Mouse (Mus musculus) effector memory CD4-positive, alpha-beta T cell, adult 7 months (primary cell): Measurements from ENCODE around the gene Aip. TPM values are rescaled to one million over a fixed set of nuclear protein-coding genes. Genes with fewer than 3 reads are reported as not detected.

ENCODE experiments used
- polyA plus RNA-seq: library from polyadenylated mRNA; unstranded; fragments of 100-300 nt; shearing (Covaris generic); gene quantifications from one replicate; pipeline ENCODE4 v1.2.1, GENCODE M21; 2017

Gene Aip
- 157 TPM for polyA plus RNA-seq

DNA sequence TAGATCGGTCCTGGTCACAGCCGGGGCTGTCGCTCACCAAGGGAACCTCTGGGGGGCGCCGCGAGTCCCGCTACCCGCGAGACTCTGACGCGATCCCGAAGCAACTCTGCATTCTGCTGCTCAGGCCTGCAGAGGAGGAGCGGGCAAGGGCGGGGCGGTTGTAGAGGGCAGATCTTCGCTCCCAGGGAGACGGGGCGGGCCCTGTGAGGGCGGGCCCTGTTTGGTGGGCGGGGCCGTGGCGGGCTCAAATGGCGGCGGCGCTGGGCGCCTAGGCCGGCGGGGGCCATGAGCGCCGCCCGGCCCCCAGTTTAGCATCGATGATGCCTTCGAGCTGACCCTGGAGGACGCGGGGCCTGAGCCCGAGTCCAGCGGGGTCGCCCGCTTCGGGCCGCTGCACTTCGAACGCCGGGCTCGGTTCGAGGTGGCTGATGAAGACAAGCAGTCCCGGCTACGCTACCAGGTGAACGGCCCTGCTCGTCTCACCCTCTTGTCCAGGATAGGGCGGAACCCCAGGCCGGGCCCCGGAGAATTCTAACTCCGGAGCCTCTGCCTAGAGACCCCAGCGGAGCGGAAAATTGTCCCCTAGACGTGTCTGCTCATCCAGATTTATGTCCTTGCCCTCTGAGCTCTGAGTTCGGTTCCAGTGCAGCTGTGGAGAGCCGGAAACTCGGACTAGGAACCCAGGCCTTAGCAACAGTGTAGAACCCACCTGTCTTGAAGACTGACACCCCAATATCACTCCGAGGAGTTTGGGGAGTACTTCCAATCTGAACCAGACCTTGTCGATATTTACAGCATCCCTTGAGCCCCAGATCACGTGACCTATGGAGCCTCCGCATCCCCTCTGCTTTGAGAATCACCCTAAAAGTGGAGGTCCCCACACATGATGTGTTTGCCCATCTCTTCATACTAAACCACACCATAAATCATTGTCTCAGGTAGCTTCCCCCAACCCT, at the start of gene Aip:
TSS of gene Aip (minus strand) at position 118 of the 956 bp plus-strand sequence.

DNA sequence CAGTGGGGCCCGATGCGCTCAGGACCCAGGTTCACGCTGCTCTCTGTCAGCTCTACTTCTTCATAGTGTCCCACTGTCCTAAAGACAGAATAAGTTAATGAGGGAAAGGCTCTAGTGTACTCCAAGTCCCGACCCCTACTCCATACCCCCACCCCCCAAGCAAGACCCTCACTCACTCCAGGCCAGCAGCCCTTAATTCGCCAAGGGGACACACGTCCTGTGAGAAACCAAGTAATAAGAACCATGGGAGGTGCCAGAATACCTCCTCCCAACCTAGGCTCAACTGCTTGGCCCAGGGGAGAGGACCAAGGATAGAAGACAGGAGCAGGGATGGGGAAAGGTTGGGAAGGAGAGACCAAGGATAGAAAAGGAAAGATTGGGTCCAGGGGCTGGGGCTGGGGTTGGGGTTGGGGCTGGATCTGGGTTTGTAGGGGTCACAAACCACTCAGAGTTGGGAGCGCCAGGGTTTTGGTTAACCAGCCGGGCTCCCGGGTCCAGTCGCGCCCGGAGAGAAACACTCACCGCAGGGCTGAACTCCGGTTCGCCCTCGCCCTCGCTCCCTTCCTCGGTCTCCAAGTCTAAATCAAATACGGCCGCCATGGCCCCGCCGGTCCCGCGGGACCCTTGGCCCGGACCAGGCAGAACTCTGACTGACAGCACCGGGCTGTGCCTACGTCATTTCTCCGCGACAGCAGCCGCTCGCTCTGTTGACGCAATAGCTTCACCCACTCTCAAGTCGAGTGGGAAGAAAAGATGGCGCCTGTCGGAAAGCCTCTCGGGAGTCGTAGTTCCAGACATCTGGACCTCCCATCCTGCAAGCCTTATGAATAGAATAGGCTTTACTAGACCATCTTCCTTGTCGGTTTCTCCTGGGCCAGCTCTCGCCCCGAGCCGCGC, 37.2 kb upstream of the Aip start, which contains the start of gene Rps6kb2:
TSS of gene Rps6kb2 (minus strand) at position 709 of the 897 bp plus-strand sequence.

DNA sequence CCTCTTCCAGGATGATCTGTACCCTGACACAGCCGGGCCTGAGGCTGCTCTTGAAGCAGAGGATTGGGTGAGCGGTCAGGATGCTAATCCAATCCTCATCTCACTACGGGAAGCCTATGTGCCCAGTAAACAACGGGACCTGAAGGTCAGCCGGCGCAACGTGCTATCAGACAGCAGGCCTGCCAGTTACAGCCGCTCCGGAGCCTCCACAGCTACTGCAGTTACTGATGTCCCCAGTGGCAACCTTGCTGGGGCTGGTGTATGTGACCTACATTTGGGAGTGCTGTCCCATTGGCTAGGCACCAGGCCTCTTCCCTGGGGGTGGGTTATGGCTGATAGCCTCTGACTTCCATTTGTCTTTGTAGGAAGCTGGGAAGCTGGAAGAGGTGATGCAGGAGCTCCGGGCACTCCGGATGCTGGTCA, 27.6 kb upstream of the Aip start, which contains the start of gene Ptprcap:
TSS of gene Ptprcap (plus strand) at position 373 of the 423 bp plus-strand sequence.

DNA sequence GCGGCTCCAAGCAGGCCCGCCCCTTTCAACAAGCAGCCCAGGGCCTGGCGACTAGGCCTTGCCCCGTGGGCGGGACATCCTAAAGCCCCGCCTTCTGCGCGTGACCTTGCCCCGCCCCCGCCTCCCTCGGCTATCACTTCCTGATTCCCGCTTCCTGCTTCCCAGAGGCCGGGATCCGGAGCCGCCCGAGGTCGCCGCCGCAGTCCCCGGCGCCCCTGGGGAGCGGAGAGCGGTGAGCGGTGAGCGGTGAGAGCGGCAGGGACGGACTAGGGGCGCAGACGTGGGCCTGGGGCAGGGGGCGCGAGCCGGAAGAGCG, 22.8 kb upstream of the Aip start, which contains the start of gene Coro1b:
TSS of gene Coro1b (plus strand) at position 129 of the 316 bp plus-strand sequence.

DNA sequence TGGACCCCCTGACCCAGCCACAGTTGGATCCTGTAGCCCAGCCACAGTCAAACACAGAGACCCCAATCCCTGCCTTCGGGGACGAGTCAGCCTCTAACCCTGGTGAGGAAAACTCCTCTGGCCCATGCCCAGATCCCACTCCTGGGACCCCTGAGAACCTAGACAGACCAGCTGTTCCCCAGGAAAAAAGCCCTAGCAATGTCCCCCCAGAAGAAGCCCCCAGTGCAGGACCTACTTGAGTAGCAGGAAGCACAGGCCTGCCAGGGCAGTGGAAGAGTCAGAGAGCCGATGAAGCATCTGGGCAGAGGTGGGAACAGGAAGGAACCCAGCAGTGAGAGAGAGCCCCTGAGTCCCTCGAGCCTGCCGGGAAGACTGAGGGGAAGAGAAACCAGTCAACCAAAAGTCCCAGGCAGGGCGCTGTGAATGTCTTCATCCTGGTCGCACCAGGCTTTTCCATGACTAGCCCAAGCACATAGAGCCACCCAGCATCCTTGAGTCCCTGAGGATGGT, 18.2 kb upstream of the Aip start, which contains the start of gene Cabp4:
TSS of gene Cabp4 (minus strand) at position 275 of the 510 bp plus-strand sequence.

DNA sequence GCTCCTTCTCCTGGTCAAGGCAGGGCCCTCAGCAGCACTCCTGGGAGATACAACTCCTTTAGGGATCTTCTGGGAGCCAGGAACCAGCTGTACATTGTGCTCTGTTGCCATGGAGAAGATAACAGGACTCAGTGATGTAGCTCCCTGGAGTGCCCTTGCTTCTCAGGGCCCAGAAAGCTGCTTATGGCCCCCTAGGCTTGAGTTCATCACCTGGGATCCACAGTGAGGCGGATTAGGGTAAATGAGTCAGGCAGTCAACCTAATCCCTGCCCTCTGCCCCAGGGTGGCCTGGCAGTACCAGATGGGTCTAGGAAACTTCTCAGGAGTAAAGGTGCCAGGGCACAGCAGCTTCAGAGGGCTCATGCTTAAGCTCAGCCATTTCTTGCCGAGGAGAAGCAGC, 13.8 kb upstream of the Aip start, which contains the start of gene Gpr152:
TSS of gene Gpr152 (plus strand) at position 342 of the 400 bp plus-strand sequence.

DNA sequence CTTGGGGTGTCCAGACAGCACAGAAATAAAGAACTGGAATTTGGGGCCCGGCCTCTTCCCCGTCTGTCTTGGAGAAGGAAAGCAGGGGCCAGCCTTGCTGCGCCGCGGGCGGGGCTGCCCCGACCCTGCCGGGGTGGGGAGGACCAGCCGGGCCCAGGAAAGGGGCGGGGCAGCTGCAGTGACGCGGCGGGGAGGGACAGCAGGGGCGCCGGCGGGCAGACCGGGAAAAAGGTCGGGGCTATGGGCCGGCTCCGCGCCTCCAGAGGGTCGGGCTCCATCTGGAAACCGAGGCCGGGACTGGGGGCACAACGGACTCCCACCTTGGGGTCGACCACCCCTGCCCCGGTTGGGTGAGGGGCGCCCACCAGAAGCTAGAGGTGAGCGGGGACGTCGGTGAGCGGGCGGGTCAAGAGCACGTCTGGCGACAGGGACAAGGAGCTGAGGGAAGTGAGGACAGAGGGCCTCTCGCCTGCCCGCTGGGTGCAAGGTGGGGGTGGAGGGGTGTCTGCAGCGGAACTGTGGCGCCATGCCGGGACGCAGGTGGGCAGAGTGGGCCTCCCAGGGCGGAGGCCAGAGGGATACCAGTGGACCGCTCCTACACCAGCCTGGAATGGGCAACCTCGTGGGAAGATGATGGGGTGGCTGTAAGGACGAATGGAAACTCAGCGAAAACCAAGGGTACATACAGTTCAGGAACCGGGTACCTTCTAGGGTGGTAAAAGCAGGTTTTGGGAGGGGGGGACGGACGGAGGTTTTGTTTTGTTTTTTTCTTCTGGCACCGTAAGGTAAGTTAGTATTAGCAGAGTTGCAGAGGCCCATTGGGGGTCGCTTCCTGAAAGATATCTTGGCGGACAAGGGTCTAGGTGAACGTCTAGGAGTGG, 25.6 kb downstream of the Aip start, which contains the start of gene Pitpnm1:
TSS of gene Pitpnm1 (plus strand) at position 162 of the 881 bp plus-strand sequence.

DNA sequence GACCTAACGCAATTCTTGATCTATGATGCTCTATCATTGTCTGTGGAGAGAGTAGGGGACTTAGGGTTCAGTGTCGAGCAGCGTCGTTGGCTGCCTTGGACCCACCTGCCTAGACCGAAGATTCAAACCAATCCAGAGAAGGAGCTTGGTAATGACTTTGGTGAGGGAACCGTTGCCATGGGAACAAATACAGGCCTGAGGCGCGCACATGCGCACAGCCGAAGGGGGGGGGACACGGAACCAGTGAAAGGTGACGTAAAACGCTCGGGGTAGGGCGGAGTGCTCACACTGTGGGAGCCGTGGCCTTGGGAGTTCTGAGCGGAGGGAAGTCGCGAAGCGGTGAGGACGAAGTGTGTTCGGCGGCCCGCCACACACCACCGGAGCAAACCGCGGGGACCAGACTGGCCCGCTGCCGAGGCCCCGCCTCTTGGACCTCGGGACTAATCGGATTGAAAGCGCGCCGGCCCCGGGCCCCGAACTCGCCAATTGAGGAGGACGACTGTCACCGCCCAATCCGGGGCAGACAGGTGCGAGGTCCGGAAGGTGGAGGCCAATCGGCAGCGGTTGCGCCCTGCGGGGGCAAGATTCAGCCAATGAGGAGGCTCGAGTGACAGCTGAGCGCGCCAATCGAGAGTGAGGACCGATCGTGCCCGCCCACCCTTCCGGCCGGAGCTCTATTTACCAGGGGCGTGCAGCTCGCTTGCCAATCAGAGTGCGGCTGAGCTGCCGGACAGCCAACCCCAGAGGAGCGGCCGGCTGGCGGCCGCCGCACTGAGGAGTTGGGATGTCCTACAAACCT, 28.8 kb downstream of the Aip start, which contains the start of gene Cdk2ap2:
TSS of gene Cdk2ap2 (plus strand) at position 541 of the 799 bp plus-strand sequence.

DNA sequence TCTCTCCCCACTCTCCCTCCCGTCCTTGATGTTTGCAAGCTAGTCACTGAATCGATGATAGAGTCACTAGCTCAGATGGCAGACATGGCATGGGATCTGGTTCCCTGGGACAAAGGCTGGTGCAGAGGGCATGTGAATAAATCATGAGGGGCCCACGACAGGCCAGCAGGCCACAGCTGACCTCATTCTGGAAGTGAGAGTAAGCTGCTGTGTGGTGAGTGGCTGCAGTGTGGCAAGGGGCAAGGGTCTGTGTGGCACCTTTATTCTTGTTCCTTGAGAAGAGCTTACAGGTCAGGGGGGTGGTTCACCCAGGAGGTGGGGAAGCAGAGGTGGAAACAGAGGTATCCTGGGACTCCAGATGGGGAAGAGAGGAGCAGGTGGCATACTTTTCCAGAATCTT, 44.3 kb downstream of the Aip start, which contains the start of gene Cabp2:
TSS of gene Cabp2 (plus strand) at position 185 of the 400 bp plus-strand sequence.

Other genes starting within 250 kb of the Aip start
- gene Tcirg1, start 218.7 kb downstream of the Aip start, polyA plus RNA-seq, result 66.4 TPM
- 118 TPM for gene Ndufs8, start 213.1 kb downstream of the Aip start, polyA plus RNA-seq
- 0.20 TPM for gene Aldh3b1, start 196.1 kb downstream of the Aip start, polyA plus RNA-seq
- 37.0 TPM for gene Unc93b1, start 190.7 kb downstream of the Aip start, polyA plus RNA-seq
- gene Aldh3b3, start 167.2 kb downstream of the Aip start, polyA plus RNA-seq, result 0.29 TPM
- not detected for gene Aldh3b2, start 153.5 kb downstream of the Aip start, polyA plus RNA-seq
- not detected for gene Acy3, start 139.3 kb downstream of the Aip start, polyA plus RNA-seq
- not detected for gene Tbx10, start 133.1 kb downstream of the Aip start, polyA plus RNA-seq
- 12.7 TPM for gene Nudt8, start 125.3 kb downstream of the Aip start, polyA plus RNA-seq
- 0.85 TPM for gene Gm49405, start 125.2 kb downstream of the Aip start, polyA plus RNA-seq
- gene Doc2g, start 122.5 kb downstream of the Aip start, polyA plus RNA-seq, result 2.1 TPM
- 109 TPM for gene Ndufv1, start 113.1 kb downstream of the Aip start, polyA plus RNA-seq
- gene Gstp1, start 87.9 kb downstream of the Aip start, polyA plus RNA-seq, result 392 TPM
- gene Gstp2, start 79.8 kb downstream of the Aip start, polyA plus RNA-seq, result not detected
- gene Gstp3, start 66.3 kb downstream of the Aip start, polyA plus RNA-seq, result 42.6 TPM
- gene Cabp2, start 44.3 kb downstream of the Aip start, polyA plus RNA-seq, result not detected
- gene Cdk2ap2, start 28.7 kb downstream of the Aip start, polyA plus RNA-seq, result 550 TPM
- 224 TPM for gene Pitpnm1, start 25.9 kb downstream of the Aip start, polyA plus RNA-seq
- gene Gpr152, start 13.9 kb upstream of the Aip start, polyA plus RNA-seq, result not detected
- gene Cabp4, start 18.2 kb upstream of the Aip start, polyA plus RNA-seq, result not detected
- 214 TPM for gene Coro1b, start 22.8 kb upstream of the Aip start, polyA plus RNA-seq
- gene Ptprcap, start 27.7 kb upstream of the Aip start, polyA plus RNA-seq, result 375 TPM
- 57.9 TPM for gene Rps6kb2, start 37.5 kb upstream of the Aip start, polyA plus RNA-seq
- gene Carns1, start 49.6 kb upstream of the Aip start, polyA plus RNA-seq, result 13.1 TPM
- 416 TPM for gene Tbc1d10c, start 65.4 kb upstream of the Aip start, polyA plus RNA-seq
- gene Ppp1ca, start 66.2 kb upstream of the Aip start, polyA plus RNA-seq, result 774 TPM
- gene Rad9a, start 75.8 kb upstream of the Aip start, polyA plus RNA-seq, result 28.5 TPM
- gene Clcf1, start 88.4 kb upstream of the Aip start, polyA plus RNA-seq, result 40.7 TPM
- not detected for gene AC109138.7, start 88.5 kb upstream of the Aip start, polyA plus RNA-seq
- 59.6 TPM for gene Pold4, start 106.0 kb upstream of the Aip start, polyA plus RNA-seq
- gene Ssh3, start 143.3 kb upstream of the Aip start, polyA plus RNA-seq, result 0.32 TPM
- gene Ankrd13d, start 157.3 kb upstream of the Aip start, polyA plus RNA-seq, result 7.9 TPM
- gene Grk2, start 180.4 kb upstream of the Aip start, polyA plus RNA-seq, result 205 TPM